Mouse (Mus musculus): ENCODE data around the gene Zfand6. TPM values are rescaled to one million over a fixed set of nuclear protein-coding genes. Genes with fewer than 3 reads are reported as not detected.
A peak's percentile ranks its signal among the peaks of the same experiment; 100 is the strongest.

Gene Zfand6
- polyA plus RNA-seq, 1 experiment from 2014 or later: 245 TPM

GRCm38 (mm10) chr7:84667946-84668345 lies 21.8 kb downstream of the Zfand6 start:
- DNase-seq (ENCODE audit: low spot score, missing footprints): no peak
- no peak overlapping the region for H3K4me2 ChIP-seq
- H3K9me3 ChIP-seq (ENCODE audit: control insufficient read depth, low read length): no peaks in the 10 kb centered on the region
- H3K4me3 ChIP-seq (ENCODE audit: low read depth, low read length): no peak overlapping the region
- ATAC-seq (ENCODE audit: low FRiP score): no peak
- H3K9ac ChIP-seq (ENCODE audit: low read length): no peak overlapping the region
- no peak overlapping the region for H3K27ac ChIP-seq (ENCODE audit: low read depth, low read length)
- H3K36me3 ChIP-seq (ENCODE audit: control insufficient read depth, insufficient read depth, low read length): no peaks in the 10 kb centered on the region
- peaks cover 8% of the 10 kb centered on the region; the same call in 1 of the 2 replicates for H3K4me1 ChIP-seq (ENCODE audit: control insufficient read depth, insufficient read depth, low read length)
- 58% methylated on average over 5 of the region's 5 CpGs for WGBS
- no peaks in the 10 kb centered on the region for H3K27me3 ChIP-seq (ENCODE audit: control insufficient read depth, insufficient read depth, low read length)

- no peak for DNase-seq (ENCODE audit: low spot score, missing footprints)
These were observed 37.0 kb downstream of the Zfand6 start for GRCm38 (mm10) chr7:84652740-84653139.

GRCm38 (mm10) chr7:84651987-84652321 lies 37.8 kb downstream of the Zfand6 start:
- Histone ChIP-seq H3K4me2 (no peak overlapping the region), H3K4me1 (ENCODE audit: control insufficient read depth, insufficient read depth, low read length) (no peaks in the 10 kb centered on the region), H3K9me3 (ENCODE audit: control insufficient read depth, low read length) (no peaks in the 10 kb centered on the region), H3K4me3 (ENCODE audit: low read depth, low read length) (no peak overlapping the region), H3K27ac (ENCODE audit: low read depth, low read length) (no peak overlapping the region), H3K9ac (ENCODE audit: low read length) (no peak overlapping the region), H3K27me3 (ENCODE audit: control insufficient read depth, insufficient read depth, low read length) (no peaks in the 10 kb centered on the region), H3K36me3 (ENCODE audit: control insufficient read depth, insufficient read depth, low read length) (no peaks in the 10 kb centered on the region)
- 81% methylated on average over 2 of the region's 2 CpGs for WGBS
- ATAC-seq (ENCODE audit: low FRiP score): no peak
- DNase-seq (ENCODE audit: low spot score, missing footprints): no peak

More at GRCm38 (mm10) chr7:84652740-84653139, 37.0 kb downstream of the Zfand6 start:
- Histone ChIP-seq H3K9ac (ENCODE audit: low read length) (no peak overlapping the region), H3K27me3 (ENCODE audit: control insufficient read depth, insufficient read depth, low read length) (no peaks in the 10 kb centered on the region), H3K4me3 (ENCODE audit: low read depth, low read length) (no peak overlapping the region), H3K4me1 (ENCODE audit: control insufficient read depth, insufficient read depth, low read length) (no peaks in the 10 kb centered on the region), H3K27ac (ENCODE audit: low read depth, low read length) (no peak overlapping the region), H3K4me2 (no peak overlapping the region), H3K9me3 (ENCODE audit: control insufficient read depth, low read length) (no peaks in the 10 kb centered on the region), H3K36me3 (ENCODE audit: control insufficient read depth, insufficient read depth, low read length) (no peaks in the 10 kb centered on the region)
- WGBS: 88% methylated on average over 2 of the region's 2 CpGs
- ATAC-seq (ENCODE audit: low FRiP score): no peak

- ATAC-seq (ENCODE audit: low FRiP score) (no peak), DNase-seq (ENCODE audit: low spot score, missing footprints) (no peak)
- Histone ChIP-seq H3K36me3 (ENCODE audit: control insufficient read depth, insufficient read depth, low read length) (no peaks in the 10 kb centered on the region), H3K4me1 (ENCODE audit: control insufficient read depth, insufficient read depth, low read length) (no peaks in the 10 kb centered on the region), H3K4me3 (ENCODE audit: low read depth, low read length) (no peak overlapping the region), H3K4me2 (no peak overlapping the region), H3K9ac (ENCODE audit: low read length) (no peak overlapping the region), H3K9me3 (ENCODE audit: control insufficient read depth, low read length) (no peaks in the 10 kb centered on the region), H3K27ac (ENCODE audit: low read depth, low read length) (no peak overlapping the region), H3K27me3 (ENCODE audit: control insufficient read depth, insufficient read depth, low read length) (no peaks in the 10 kb centered on the region)
- 82% methylated on average over 4 of the region's 4 CpGs for WGBS
These were observed 38.3 kb downstream of the Zfand6 start for GRCm38 (mm10) chr7:84651303-84651986.

- no peak overlapping the region for H3K4me3 ChIP-seq (ENCODE audit: low read depth, low read length)
- no peak overlapping the region for H3K27ac ChIP-seq (ENCODE audit: low read depth, low read length)
- WGBS: 94% methylated on average over 2 of the region's 2 CpGs
- no peaks in the 10 kb centered on the region for H3K27me3 ChIP-seq (ENCODE audit: control insufficient read depth, insufficient read depth, low read length)
- H3K36me3 ChIP-seq (ENCODE audit: control insufficient read depth, insufficient read depth, low read length): no peaks in the 10 kb centered on the region
- ATAC-seq (ENCODE audit: low FRiP score) (no peak), DNase-seq (ENCODE audit: low spot score, missing footprints) (no peak)
- no peaks in the 10 kb centered on the region for H3K9me3 ChIP-seq (ENCODE audit: control insufficient read depth, low read length)
- no peak overlapping the region for H3K9ac ChIP-seq (ENCODE audit: low read length)
- no peaks in the 10 kb centered on the region for H3K4me1 ChIP-seq (ENCODE audit: control insufficient read depth, insufficient read depth, low read length)
- no peak overlapping the region for H3K4me2 ChIP-seq
These were observed 40.7 kb downstream of the Zfand6 start for GRCm38 (mm10) chr7:84649016-84649415.

- H3K9ac ChIP-seq (ENCODE audit: low read length): no peak overlapping the region
- no peaks in the 10 kb centered on the region for H3K36me3 ChIP-seq (ENCODE audit: control insufficient read depth, insufficient read depth, low read length)
- H3K27ac ChIP-seq (ENCODE audit: low read depth, low read length): no peak overlapping the region
- H3K27me3 ChIP-seq (ENCODE audit: control insufficient read depth, insufficient read depth, low read length): no peaks in the 10 kb centered on the region
- H3K4me1 ChIP-seq (ENCODE audit: control insufficient read depth, insufficient read depth, low read length): no peaks in the 10 kb centered on the region
- peak; percentile 39 for DNase-seq (ENCODE audit: low spot score, missing footprints)
- WGBS: 84% methylated on average over 1 of the region's 1 CpGs
- H3K4me3 ChIP-seq (ENCODE audit: low read depth, low read length): no peak overlapping the region
- no peak for ATAC-seq (ENCODE audit: low FRiP score)
- H3K4me2 ChIP-seq: no peak overlapping the region
- no peaks in the 10 kb centered on the region for H3K9me3 ChIP-seq (ENCODE audit: control insufficient read depth, low read length)
These were observed 43.5 kb downstream of the Zfand6 start for GRCm38 (mm10) chr7:84646256-84646655.

GRCm38 (mm10) chr7:84643270-84643998 lies 46.3 kb downstream of the Zfand6 start:
- Histone ChIP-seq H3K27ac (ENCODE audit: low read depth, low read length) (no peak overlapping the region), H3K4me3 (ENCODE audit: low read depth, low read length) (no peak overlapping the region), H3K4me2 (no peak overlapping the region), H3K27me3 (ENCODE audit: control insufficient read depth, insufficient read depth, low read length) (no peaks in the 10 kb centered on the region), H3K9me3 (ENCODE audit: control insufficient read depth, low read length) (no peaks in the 10 kb centered on the region), H3K36me3 (ENCODE audit: control insufficient read depth, insufficient read depth, low read length) (no peaks in the 10 kb centered on the region), H3K9ac (ENCODE audit: low read length) (no peak overlapping the region), H3K4me1 (ENCODE audit: control insufficient read depth, insufficient read depth, low read length) (no peaks in the 10 kb centered on the region)
- 92% methylated on average over 6 of the region's 6 CpGs for WGBS
- peak; percentile 69 for DNase-seq (ENCODE audit: low spot score, missing footprints)
- no peak for ATAC-seq (ENCODE audit: low FRiP score)

GRCm38 (mm10) chr7:84642159-84642928 lies 47.4 kb downstream of the Zfand6 start:
- H3K9ac ChIP-seq (ENCODE audit: low read length): no peak overlapping the region
- no peaks in the 10 kb centered on the region for H3K9me3 ChIP-seq (ENCODE audit: control insufficient read depth, low read length)

GRCm38 (mm10) chr7:84636939-84637338 lies 52.8 kb downstream of the Zfand6 start:
- DNase-seq (ENCODE audit: low spot score, missing footprints): peak; percentile 21
- ATAC-seq (ENCODE audit: low FRiP score): no peak
- peaks cover 1% of the 10 kb centered on the region; the same call in 1 of the 2 replicates for H3K36me3 ChIP-seq (ENCODE audit: control insufficient read depth, insufficient read depth, low read length)
- no peak overlapping the region for H3K4me3 ChIP-seq (ENCODE audit: low read depth, low read length)
- no peak overlapping the region for H3K4me2 ChIP-seq
- H3K9me3 ChIP-seq (ENCODE audit: control insufficient read depth, low read length): no peaks in the 10 kb centered on the region
- no peaks in the 10 kb centered on the region for H3K27me3 ChIP-seq (ENCODE audit: control insufficient read depth, insufficient read depth, low read length)
- H3K9ac ChIP-seq (ENCODE audit: low read length): no peak overlapping the region
- H3K27ac ChIP-seq (ENCODE audit: low read depth, low read length): no peak overlapping the region
- no peaks in the 10 kb centered on the region; the same call in none of the 2 replicates for H3K4me1 ChIP-seq (ENCODE audit: control insufficient read depth, insufficient read depth, low read length)

More at GRCm38 (mm10) chr7:84642159-84642928, 47.4 kb downstream of the Zfand6 start:
- Histone ChIP-seq H3K27me3 (ENCODE audit: control insufficient read depth, insufficient read depth, low read length) (no peaks in the 10 kb centered on the region), H3K4me1 (ENCODE audit: control insufficient read depth, insufficient read depth, low read length) (no peaks in the 10 kb centered on the region), H3K27ac (ENCODE audit: low read depth, low read length) (no peak overlapping the region), H3K36me3 (ENCODE audit: control insufficient read depth, insufficient read depth, low read length) (no peaks in the 10 kb centered on the region), H3K4me2 (no peak overlapping the region), H3K4me3 (ENCODE audit: low read depth, low read length) (no peak overlapping the region)
- 83% methylated on average over 6 of the region's 6 CpGs for WGBS
- DNase-seq (ENCODE audit: low spot score, missing footprints) (peak; percentile 33), ATAC-seq (ENCODE audit: low FRiP score) (no peak)

Data from midbrain, embryonic 11.5 days (tissue).